Comparison of ENCODE assay signal across 8 mouse cellular contexts in the genomic region with DNA sequence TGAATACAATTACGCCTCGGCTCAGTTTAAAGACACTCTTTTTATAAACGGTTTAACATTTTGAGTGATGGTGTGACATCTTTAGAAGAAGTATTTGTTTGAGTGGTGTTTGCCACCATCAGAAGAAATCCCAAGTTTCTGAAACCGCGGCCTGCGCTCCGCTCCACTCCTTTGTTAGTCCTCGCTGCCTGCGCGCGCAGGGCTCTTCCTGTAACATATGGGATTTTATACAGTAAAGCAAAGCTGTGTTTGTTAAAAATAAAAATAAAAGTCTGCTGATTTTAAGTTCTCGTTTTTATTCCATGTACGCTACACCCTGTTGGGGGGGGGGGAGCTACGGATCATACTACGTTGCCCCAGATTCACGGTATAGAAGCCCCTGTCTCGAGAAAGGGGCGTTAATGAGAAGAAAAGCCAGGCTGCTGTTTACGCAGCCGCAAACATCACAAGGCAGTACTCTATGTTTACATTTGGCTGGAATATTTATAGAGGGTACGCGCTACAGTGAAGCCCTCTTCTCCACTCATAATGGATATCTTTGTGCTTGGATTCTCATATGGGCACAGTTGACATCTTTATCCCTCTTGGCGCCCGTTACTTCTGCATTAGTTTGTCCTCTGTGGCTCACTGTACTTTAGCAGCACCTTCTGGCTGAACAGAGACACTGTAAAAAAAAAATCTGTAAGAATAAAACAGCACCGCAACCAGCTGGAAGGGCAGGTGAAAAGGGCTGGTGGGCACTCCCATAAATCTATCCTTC.
A peak's percentile ranks its signal among the peaks of the same experiment; 100 is the strongest.
DNase-seq lines count a peak whose midpoint lies in the region; ATAC-seq and TF ChIP-seq lines count a peak whose summit lies in the region.

No protein-coding gene starts in this region.

- H3K27ac ChIP-seq in liver, postnatal 0 days (ENCODE audit: low read depth), result no peak overlapping the region
- H3K27ac ChIP-seq in liver, embryonic 12.5 days, result no peak overlapping the region
- no peak overlapping the region for H3K27ac ChIP-seq in hindbrain, postnatal 0 days
- H3K27ac ChIP-seq in stomach, embryonic 16.5 days (ENCODE audit: low read length), result no peak overlapping the region

- ATAC-seq in liver, postnatal 0 days, result no peak
- no peak for ATAC-seq in liver, embryonic 12.5 days
- peak; percentile 70 for ATAC-seq in hindbrain, postnatal 0 days
- ATAC-seq in megakaryocyte progenitor cell, adult 5-6 weeks (replicated peaks; ENCODE audit: poor library complexity), result peak; percentile 66
- ATAC-seq in stomach, embryonic 16.5 days (ENCODE audit: insufficient read depth, low FRiP score), result no peak; the same call in 1 of the 2 replicates
- ATAC-seq in cerebellum, adult (ENCODE audit: insufficient number of reproducible peaks, low FRiP score, low TSS enrichment), result no peak

- TF ChIP-seq EP300 in liver, postnatal 0 days (IDR thresholded peaks at IDR 0.05; ENCODE audit: low read depth), result no peak

- TF ChIP-seq CTCF in liver, postnatal 0 days (IDR thresholded peaks at IDR 0.05; ENCODE audit: low read depth), result peak; percentile 52; the same call in 1 of the 2 replicates
- TF ChIP-seq CTCF in hindbrain, postnatal 0 days (IDR thresholded peaks at IDR 0.05; ENCODE audit: low read depth), result peak; percentile 68

- no peaks in the 10 kb centered on the region for H3K27me3 ChIP-seq in liver, postnatal 0 days (ENCODE audit: insufficient read depth, low read length)
- H3K27me3 ChIP-seq in liver, embryonic 12.5 days (replicated peaks), result no peaks in the 10 kb centered on the region
- no peaks in the 10 kb centered on the region for H3K27me3 ChIP-seq in hindbrain, postnatal 0 days (ENCODE audit: insufficient read depth, low read length)
- H3K27me3 ChIP-seq in stomach, embryonic 16.5 days (ENCODE audit: control insufficient read depth, insufficient read depth, low read length), result no peaks in the 10 kb centered on the region

- H3K36me3 ChIP-seq in liver, postnatal 0 days (replicated peaks; ENCODE audit: insufficient read depth, low read length), result no peaks in the 10 kb centered on the region
- no peaks in the 10 kb centered on the region for H3K36me3 ChIP-seq in liver, embryonic 12.5 days
- no peaks in the 10 kb centered on the region for H3K36me3 ChIP-seq in hindbrain, postnatal 0 days (ENCODE audit: insufficient read depth, low read length)
- H3K36me3 ChIP-seq in stomach, embryonic 16.5 days (ENCODE audit: control insufficient read depth, insufficient read depth, low read length), result no peaks in the 10 kb centered on the region

- no peak for DNase-seq in liver, postnatal 0 days
- DNase-seq in ZHBTc4 (ENCODE audit: low read depth, low spot score) (peak; percentile 51), liver (no peak)
- peak; percentile 80 for DNase-seq in hindbrain, postnatal 0 days (ENCODE audit: low spot score)

- H3K4me1 ChIP-seq in liver, postnatal 0 days (ENCODE audit: insufficient read depth), result no peaks in the 10 kb centered on the region
- H3K4me1 ChIP-seq in liver, embryonic 12.5 days, result no peaks in the 10 kb centered on the region
- no peaks in the 10 kb centered on the region for H3K4me1 ChIP-seq in hindbrain, postnatal 0 days (ENCODE audit: insufficient read depth, low read length)
- no peaks in the 10 kb centered on the region for H3K4me1 ChIP-seq in stomach, embryonic 16.5 days (ENCODE audit: control insufficient read depth, insufficient read depth, low read length)

- no peak overlapping the region for H3K4me3 ChIP-seq in liver, postnatal 0 days (ENCODE audit: low read depth, low read length)
- H3K4me3 ChIP-seq in liver, embryonic 12.5 days, result no peak overlapping the region
- no peak overlapping the region for H3K4me3 ChIP-seq in hindbrain, postnatal 0 days (ENCODE audit: low read length)
- H3K4me3 ChIP-seq in stomach, embryonic 16.5 days (replicated peaks; ENCODE audit: low read length), result peak overlapping the region; percentile 28

- no peak overlapping the region for H3K4me2 ChIP-seq in liver, postnatal 0 days (ENCODE audit: low read depth, low read length)
- H3K4me2 ChIP-seq in liver, embryonic 12.5 days, result no peak overlapping the region
- peak overlapping the region; percentile 47 for H3K4me2 ChIP-seq in hindbrain, postnatal 0 days (ENCODE audit: low read depth, low read length)
- H3K4me2 ChIP-seq in stomach, embryonic 16.5 days (ENCODE audit: low read depth, low read length), result peak overlapping the region; percentile 51

- WGBS in liver, postnatal 0 days (ENCODE audit: insufficient replicate concordance), result 77% methylated on average over 25 of the region's 25 CpGs
- WGBS in liver, embryonic 12.5 days (ENCODE audit: insufficient replicate concordance), result 80% methylated on average over 25 of the region's 25 CpGs
- 70% methylated on average over 25 of the region's 25 CpGs for WGBS in hindbrain, postnatal 0 days
- WGBS in stomach, embryonic 16.5 days, result 44% methylated on average over 25 of the region's 25 CpGs

- no peaks in the 10 kb centered on the region for H3K9me3 ChIP-seq in liver, postnatal 0 days (ENCODE audit: low read length)
- no peaks in the 10 kb centered on the region for H3K9me3 ChIP-seq in liver, embryonic 12.5 days (replicated peaks)
- no peaks in the 10 kb centered on the region for H3K9me3 ChIP-seq in hindbrain, postnatal 0 days (ENCODE audit: low read length)
- no peaks in the 10 kb centered on the region for H3K9me3 ChIP-seq in stomach, embryonic 16.5 days (replicated peaks; ENCODE audit: control insufficient read depth, low read length)

- no peak overlapping the region for H3K9ac ChIP-seq in liver, postnatal 0 days (replicated peaks)
- no peak overlapping the region for H3K9ac ChIP-seq in liver, embryonic 12.5 days
- H3K9ac ChIP-seq in hindbrain, postnatal 0 days (replicated peaks; ENCODE audit: low read length), result no peak overlapping the region
- peak overlapping the region; percentile 23; the same call in 1 of the 2 replicates for H3K9ac ChIP-seq in stomach, embryonic 16.5 days (ENCODE audit: low read length)

Comparison
In these comparisons a context has a peak if more than half of its experiments do, and no peak if none do; other contexts are left out.
1. ATAC-seq: peak in hindbrain, postnatal 0 days (single experiment) and megakaryocyte progenitor cell, adult 5-6 weeks (single experiment); none in liver, postnatal 0 days (single experiment), liver, embryonic 12.5 days (single experiment), stomach, embryonic 16.5 days (single experiment) and cerebellum, adult (single experiment).
2. DNase-seq: peak in ZHBTc4 (single experiment) and hindbrain, postnatal 0 days (single experiment); none in liver, postnatal 0 days (single experiment) and liver (single experiment).
3. H3K4me2 ChIP-seq: peak in hindbrain, postnatal 0 days (single experiment) and stomach, embryonic 16.5 days (single experiment); none in liver, postnatal 0 days (single experiment) and liver, embryonic 12.5 days (single experiment).